Mouse (Mus musculus): ENCODE results near the gene Tmem59.
A peak's percentile ranks its signal among the peaks of the same experiment; 100 is the strongest.

Gene Tmem59

DNA sequence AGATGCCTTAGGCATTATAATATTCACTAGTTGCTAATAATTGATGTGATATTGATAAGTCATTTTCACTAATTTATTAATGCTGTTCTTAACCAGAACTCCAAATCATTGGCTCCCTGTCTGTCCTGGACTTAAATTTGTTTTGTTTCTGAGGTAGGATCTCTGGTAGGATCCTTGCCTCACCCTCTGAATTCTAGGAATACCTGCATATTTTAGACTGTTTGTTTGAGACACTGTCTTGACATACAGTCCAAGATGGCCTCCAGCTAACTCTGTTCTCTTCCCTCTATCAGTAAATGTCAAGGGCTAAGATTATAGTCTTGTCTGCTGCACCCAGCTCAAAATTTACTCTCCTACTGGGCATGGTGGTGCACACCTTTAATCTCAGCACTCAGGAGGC, 2.5 kb downstream of the Tmem59 start:
- no peak for DNase-seq (ENCODE audit: low read depth)

DNA sequence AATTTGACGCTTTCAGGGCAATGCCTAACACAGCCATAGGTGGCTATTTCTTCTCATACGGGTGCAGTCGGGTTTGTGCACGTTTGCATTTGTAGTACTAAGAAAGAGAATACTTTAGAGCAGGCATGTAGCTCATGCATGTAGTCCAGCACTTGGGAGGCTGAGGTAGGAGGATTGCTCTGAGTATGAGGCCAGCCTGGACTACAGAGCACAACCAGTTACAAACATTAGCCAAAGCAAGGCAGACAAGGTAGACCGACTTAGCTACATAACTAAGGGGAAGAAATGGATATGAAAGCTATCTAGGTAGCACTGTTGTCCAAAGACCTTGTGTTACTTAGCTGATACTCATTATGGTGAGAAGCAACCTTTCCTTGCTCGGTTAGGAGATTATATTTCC, 3.7 kb downstream of the Tmem59 start:
- no peak for DNase-seq (ENCODE audit: low read depth)

DNA sequence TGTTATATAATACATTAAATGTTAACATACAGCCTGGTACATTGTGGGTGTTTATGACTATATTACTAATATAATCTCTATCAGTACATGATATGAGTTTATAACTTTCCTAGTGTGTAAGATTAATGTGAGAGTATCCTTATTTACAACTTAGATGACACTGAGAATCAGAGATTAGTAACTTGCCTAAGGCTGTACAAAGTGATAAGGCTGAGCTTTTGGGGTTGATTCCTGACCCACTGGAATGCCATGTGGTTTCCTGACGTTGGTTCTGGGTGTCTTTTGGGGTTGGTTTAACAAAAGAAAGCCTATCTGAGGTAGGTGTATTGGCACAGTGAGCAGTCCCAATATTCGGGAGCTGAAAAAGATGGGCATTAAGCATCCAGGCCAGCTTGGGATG, 4.6 kb downstream of the Tmem59 start:
- no peak for DNase-seq (ENCODE audit: low read depth)

DNA sequence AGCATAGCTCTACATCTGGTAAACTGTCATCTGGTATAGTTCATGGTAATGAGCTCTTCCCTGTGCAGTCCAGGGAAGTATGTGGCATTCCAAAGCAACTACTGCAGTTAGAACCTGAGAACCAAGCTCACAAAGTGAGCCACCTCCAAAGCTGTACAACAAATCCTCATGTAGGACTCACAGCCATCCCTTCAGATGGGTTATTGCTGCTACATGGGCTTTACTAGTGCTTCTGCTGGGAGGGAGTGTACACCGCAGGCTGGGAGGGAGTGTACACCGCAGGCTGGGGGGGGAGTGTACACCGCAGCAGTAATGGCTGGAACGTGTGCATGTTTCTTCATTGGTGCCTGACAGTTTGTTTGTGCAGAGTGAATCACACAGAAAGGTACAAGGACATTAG, 5.0 kb downstream of the Tmem59 start:
- no peak for DNase-seq (ENCODE audit: low read depth)

DNA sequence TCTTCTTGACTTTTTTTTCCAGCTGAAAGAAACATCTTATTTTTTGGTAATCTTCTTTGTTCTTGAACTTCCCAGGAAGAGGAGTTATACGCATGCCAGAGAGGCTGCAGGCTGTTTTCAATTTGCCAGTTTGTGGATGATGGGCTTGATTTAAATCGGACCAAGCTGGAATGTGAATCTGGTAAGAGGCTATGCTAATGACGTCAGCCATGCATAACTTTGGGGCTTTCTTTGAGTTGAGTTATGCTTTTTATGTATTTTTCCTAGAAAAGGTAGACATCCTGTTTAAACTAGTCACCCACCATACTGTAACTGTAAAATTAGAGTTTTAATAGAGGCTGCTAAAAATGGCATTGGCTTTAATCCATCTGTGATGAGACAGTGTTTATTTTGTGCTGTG, 7.5 kb downstream of the Tmem59 start:
- DNase-seq (ENCODE audit: low read depth): no peak

DNA sequence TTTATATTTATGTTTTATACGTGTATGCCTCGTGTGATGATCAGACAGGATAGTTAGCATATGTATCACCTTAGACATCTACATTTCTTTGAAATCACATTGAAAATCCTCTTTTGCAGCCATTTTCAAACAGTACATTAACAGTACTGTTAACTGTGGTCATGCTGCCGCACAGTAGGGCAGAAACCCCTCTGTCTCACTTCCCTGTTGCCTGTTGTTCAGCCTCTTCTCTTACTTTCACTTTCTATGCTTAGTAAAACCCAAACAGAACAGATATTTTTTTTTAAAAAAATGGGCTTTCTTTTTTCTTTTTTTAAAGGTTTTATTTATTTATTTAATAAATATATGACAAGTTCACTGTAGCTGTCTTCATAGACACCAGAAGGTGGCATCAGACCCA, 15.6 kb downstream of the Tmem59 start:
- DNase-seq (ENCODE audit: low read depth): no peak

DNA sequence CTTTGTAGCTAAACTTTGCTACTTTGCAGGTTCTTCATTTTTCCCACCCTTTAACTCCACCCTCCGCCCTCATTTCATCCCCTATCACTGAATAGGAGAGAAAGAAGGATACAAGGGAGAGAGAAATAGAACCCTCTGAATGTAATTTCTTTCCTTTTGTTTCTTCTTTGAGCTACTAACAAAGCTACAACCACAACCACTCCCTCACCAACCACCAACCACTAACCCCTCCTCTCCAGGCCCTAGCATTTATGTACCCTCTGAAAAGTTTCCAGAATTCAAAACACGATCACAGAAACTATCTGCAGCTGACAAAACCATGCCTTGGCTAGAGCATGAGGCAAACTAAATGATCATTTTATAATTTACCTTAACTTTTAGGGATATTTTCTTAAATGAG, 18.3 kb downstream of the Tmem59 start:
- DNase-seq (ENCODE audit: low read depth): no peak

DNA sequence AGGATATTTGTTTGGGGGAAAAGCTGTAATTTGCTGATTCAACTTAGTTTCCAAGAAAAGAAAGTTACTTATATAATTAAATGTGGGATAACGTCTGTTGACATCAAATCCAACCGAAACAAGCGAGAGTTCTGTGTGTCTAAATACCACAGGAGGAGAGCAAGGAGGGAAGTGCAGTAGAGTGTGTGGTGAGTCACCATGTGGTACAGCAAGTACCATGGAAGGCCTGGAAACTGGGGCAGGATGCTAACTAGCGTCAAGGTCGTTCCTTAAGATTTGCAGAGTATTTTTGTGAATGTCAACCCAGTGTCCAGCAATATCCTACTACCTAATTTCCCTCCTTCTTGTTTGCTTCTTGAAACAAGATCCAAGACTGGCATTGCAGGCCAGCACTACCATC, 19.9 kb downstream of the Tmem59 start:
- peak; percentile 29 for DNase-seq (ENCODE audit: low read depth)

DNA sequence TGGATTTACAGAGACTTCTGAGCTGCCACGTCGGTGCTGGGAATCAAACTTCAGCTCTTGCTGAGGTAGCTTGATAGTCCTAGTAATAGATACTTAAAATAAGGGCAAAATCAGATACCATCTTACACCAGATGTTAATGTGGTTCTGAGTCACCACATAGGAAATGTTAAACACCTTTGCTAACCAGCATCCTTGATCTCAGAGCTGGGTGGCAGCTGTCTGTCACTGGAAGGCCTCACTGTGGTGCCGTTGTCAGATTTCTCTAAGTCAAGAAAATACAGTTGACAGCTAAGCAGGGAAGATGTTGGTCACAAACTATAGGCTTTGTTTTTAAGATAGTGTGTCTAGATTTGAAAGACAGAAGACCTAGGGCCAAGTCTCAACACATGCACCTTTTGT, 23.6 kb downstream of the Tmem59 start:
- DNase-seq (ENCODE audit: low read depth): peak; percentile 18

DNA sequence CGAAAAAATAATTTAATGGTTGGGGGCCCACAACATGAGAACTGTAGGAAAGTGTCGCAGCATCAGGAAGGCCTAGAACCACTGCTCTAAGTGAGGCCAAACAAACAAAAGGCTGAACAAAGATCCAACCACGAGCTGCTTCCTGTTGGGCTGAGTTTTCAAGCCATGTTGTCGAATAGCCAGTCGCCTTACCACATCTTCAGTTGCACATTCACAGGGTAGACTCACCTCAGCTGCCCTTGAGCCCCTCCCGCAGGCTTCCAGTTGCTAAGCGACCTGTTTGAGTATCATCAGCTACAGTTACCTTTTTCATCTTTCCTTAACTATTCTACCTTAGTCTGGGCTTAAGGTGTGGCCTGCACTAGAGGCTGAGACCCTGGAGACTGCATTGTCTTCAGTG, 24.8 kb downstream of the Tmem59 start:
- DNase-seq (ENCODE audit: low read depth): peak; percentile 57

DNA sequence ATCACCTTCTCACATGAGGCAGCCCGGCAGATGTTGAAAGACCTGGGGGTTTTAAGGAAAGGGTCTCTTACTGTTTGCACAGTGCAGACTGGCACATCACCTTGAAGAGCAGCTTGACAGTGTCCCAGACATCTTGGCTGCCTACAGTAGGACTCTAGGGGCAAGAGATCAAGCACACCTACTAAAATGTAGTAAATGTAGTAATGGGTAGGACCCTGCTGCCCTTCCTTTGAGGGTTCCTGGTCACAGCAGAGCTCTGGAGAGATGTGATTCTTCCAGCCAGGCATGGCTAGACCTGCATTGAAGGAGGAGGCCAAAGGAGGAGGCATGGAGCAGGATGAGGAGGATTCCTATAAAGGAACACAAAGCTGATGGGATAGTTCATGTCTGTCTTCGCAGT, 28.8 kb downstream of the Tmem59 start:
- DNase-seq (ENCODE audit: low read depth): no peak

DNA sequence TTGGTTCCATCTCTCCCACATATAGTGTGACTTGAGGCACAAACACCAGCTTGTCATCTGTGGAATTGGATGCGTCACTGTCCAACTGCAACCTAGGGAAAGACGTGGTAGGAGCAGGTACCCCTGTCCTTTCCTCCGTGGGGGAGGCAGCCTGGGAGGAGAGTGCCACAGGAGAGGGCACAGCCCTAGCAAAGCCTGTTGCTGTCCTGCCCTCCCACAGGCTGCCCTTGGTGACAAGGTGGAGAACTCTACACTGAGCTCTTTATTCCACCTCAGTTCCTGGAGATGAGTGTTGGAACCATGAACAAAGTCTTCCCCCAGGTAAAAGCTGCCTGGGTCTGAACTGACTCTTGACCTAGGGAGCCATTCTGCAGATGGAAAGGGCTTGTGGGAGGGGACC, 30.7 kb downstream of the Tmem59 start, which contains the start of gene Ldlrad1:
Ldlrad1 (plus strand) TSS at position 301 of the 400 bp plus-strand sequence.
- DNase-seq (ENCODE audit: low read depth): no peak

DNA sequence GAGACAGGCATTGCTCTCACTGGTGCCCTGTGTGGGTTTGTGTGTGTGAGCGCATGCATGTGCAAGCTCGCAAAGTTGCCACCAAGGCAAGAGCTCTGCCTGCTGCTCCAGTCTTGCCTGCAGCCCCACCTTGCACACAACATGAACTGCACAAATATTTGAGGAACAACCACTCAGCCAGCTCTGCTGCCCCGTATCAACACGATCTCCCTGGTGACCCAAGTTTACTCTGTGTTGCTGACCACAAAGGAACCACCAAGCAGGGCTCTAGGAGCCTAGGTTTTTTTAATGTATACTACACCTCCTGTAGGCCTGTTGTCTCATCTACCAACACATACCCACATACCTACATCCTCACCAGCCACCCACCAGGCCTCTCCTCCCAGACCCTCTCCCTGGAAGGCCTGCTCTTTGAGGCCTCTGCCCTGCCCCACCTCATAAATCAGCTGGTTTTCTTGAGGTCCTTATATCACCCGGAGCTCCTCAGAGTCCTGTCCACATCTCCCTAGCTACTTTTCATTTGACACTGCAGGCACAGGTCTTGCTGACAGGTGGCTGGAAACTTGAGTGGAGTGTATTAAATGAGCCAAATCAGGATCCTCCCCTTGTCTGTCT, 32.4 kb downstream of the Tmem59 start:
- DNase-seq (ENCODE audit: low read depth): peak; percentile 82

DNA sequence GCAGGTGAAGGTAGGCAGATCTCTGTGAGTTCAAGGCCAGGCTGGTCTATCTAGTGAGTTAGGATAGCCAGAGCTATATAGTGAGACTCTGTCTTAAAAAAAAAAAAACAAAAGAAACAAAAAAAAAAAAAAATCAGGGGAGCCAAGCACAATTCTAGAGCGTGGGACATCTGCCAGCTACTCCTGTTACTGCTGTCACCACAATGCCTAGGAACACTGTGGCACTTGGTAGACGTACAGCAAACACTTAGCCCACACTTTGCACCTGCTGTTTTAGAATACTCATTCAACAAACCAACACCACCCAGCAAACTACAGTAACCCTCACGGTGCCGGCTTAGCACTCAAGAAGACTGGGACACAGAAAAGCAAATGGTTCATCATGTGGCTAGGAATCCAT, 33.3 kb downstream of the Tmem59 start:
- no peak for DNase-seq (ENCODE audit: low read depth)

DNA sequence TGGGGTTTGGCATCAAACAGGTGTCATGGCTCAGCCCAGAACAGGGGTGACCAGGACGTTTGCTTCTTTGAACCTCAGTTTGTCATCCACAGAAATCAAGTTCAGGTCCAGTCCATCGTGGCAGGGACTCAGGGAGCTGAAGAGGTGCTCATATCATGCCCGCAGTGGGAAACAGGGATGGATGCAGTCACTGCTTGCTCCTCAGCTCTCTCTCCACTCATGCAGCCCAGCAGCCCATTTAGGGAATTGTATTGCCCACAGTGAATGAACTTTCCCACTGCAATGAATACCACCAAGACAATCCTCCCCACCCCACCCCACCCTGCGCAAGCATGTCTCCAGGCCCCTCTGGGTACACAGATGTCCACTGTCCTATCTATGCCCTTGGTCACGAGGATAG, 33.7 kb downstream of the Tmem59 start:
- DNase-seq (ENCODE audit: low read depth): no peak

DNA sequence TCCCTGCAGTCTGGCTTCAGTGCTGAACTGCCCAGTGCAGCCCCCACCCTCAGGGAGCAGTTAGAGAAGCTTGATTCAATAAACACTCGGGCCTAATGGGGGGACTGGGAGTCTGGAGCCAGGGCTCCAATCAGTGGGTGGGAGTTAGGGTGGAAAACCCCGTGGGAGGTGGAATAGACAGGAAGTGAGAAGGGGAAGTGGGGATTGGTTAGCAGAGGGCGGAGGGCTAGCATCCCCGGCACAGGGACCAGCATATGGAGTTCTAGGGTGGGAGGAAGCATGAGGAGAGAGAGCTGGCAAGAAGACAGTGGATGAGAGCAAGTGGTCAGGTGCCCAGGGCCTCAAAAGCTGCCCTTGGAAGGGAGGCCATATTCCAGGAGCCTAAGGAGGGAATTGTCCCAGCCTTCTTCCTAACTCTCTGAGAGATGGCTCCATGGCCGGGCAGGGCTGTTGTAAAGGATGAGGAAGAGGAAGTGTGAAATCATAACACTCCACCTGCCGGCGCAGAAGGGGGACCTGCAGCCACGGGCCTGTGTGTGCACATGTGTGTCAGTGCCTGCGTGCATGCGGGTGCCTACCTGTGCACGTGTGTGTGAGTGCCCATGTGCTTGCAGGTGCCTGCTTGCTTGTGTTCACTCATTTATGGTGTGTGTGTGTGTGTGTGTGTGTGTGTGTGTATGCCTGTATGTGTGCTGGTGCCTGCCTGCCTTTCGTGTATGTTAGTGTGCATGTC, 35.2 kb downstream of the Tmem59 start:
- DNase-seq (ENCODE audit: low read depth): no peak

DNA sequence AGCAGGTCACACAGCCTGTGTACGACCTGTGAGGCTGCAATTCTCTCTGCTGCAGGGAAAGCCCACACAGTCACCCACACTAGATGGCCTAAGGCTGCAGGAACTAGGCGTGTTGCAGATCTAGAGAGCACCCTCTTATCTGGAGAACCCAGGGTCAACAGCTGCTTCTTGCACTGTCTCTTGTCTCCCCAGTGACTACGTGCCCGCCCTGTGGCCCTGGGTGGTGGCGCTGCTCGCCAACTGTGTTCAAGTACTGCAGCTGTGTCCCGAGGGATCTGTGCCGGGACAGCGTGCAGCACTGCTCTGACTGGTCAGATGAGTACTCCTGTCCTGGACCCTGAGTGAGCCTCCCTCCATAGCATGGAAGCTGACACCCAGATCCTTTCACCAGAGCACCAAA, 39.4 kb downstream of the Tmem59 start:
- no peak for DNase-seq (ENCODE audit: low read depth)

DNA sequence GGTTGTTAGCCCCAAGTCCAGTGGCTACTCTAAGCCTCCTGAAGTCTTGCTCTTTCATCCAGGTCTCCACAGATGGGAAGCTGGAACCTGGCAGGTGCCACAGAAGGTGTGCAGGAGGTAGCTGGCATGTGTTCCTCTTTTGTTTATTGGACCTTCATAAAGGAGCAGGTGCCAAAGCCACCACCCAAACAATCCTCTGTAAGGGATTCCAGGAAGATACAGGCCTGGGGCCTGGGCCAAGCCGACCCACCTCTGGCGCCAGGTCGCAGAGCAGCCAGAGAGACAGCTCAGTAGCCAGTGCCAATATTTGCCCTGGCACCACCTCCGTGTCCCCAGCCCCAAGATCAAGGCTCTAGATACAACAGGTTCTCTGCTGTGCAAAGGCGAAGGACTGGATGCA, 43.3 kb downstream of the Tmem59 start:
- DNase-seq (ENCODE audit: low read depth): no peak

DNA sequence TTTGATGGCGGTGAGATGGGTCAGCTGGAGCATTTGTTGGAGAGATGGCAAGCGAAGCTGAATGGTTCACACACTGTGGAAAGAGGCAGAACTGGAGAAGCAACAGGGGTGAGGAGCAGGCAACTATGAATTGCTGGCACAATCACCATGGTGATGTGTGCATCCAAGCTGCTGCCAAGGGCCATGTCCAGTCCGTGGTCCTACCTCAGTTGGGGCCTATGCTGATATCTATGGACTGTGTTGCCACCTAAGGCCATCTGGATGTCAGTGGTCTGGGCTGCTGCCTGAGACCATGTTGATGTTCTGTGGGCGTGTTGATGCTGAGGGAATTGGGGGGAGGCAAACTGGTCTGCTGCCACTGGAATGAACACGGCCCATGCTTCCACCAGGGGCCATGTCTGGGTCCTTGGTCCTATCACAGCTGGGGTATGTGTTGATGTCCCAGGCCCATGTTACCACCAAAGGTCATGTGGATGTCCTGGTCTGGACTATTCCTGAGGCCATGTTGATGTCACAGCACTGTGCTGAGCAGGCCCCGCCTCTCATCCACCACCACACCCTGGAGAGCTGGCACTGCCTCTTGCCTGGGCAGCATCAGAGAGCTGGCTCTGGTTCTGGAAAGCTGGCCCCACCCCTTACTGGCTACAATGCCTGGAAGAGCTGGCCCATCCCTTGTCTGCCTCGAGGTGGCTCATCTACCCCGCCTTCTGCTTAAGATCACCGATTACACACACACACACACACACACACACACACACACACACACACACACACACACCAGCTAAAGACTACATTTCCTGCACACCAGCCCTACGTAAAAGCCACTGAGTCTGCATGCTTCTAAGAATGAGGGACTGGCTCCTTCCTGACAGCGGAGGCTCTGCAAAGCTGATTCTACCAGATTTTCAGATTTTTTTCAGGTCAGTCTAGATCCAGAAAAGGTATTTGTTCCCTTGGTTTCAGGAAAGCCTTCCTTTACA, 45.3 kb downstream of the Tmem59 start:
- peak; percentile 42 for DNase-seq (ENCODE audit: low read depth)

DNA sequence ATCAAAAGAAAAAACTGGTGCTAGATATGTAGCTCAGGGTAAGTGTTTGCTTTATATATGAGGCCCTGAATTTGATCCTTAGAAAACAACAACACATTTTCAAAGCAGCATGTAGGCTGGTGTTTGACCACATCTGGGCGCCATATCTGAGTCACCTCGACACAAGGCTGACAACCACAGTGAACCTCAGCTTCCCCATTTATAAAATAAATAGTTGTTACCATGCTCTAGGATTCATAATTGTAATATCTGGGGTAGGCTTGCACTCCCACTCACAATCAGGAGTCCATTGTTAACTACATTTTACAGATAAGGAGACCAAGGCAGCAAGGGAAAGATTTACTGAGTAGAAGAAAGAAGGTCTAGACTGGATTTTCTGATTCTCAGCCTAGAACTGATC, 48.1 kb downstream of the Tmem59 start:
- peak; percentile 64 for DNase-seq (ENCODE audit: low read depth)

DNA sequence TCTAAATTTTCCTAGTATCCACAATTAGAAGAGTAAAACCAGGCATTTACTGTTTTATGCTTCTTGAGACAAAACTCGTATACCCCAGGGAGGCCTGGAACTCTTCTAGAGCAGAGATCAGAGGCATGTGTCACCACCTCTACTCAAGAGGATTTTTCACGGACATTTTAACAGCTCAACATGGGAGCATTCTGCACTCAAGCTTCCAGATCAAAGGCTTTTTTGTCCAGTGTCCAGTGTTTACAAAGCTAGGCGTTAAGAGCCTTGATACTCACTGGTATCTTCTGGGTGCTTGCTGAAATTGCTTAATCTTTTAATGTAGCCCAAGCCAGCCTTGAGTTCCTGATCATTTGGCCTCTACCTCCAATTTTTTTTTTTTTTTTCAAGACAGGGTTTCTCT, 54.0 kb downstream of the Tmem59 start:
- DNase-seq (ENCODE audit: low read depth): no peak

DNA sequence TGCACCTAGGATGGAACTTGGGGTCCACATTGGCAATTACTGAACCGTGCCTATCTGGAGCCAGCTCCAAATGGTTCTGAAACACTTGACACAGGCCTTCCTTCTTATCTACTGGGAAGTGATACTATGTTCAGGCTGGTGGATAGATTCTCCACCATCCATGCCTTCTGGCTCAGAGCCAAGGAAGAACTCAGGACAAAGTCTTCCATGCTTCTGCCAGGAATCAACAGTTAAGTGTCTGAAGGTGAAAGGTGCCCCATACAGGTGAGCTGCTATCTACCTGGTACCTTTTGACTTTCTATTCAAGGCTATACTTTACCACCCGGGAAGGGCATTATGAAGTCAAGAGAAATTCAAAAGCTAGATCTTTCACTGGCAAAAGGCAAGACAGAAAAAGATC, 60.1 kb downstream of the Tmem59 start:
- DNase-seq (ENCODE audit: low read depth): no peak

DNA sequence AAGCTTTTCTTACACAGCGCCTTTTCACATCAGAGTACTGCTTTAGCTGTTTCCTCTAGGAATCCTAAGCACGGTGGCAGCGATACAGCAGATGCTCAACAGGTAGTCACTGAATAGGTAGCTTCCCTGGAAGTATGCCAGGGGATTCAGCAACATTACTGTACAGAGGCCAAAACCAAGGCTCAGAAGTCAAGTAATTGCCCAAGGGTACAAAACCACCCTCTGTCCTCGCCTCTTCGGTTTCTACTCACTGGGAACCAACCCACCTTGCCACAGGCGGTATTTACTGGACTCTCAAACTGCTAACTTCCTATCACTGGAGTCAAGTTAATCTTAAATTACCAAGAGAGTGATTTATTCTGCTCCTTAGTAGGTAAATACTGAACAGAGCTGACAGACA, 62.0 kb downstream of the Tmem59 start:
- DNase-seq (ENCODE audit: low read depth): no peak

All from 416B (cell line).